Comparison of ENCODE assay signal across 8 mouse cellular contexts in genomic region chr7:132597251-132598041, GRCm38 (mm10). TPM values are rescaled to one million over a fixed set of nuclear protein-coding genes. Genes with fewer than 3 reads are reported as not detected.
DNase-seq lines count a peak whose midpoint lies in the region; ATAC-seq and TF ChIP-seq lines count a peak whose summit lies in the region.

No protein-coding gene starts in this region.

- H3K4me3 ChIP-seq in gastrocnemius, adult 2 months = peak overlapping the region; percentile 73
- H3K4me3 ChIP-seq in forebrain, embryonic 11.5 days (ENCODE audit: low read depth, low read length) = peak overlapping the region; percentile 38
- peak overlapping the region; percentile 43 for H3K4me3 ChIP-seq in midbrain, embryonic 16.5 days (ENCODE audit: low read depth, low read length)

- peak; percentile 69 for DNase-seq in gastrocnemius, adult 2 months
- DNase-seq in gastrocnemius, postnatal 25 days = no peak
- peak; percentile 62 for DNase-seq in ES-CJ7 (ENCODE audit: low read depth, low spot score)
- DNase-seq in forebrain, embryonic 11.5 days (ENCODE audit: low spot score) = peak; percentile 67
- DNase-seq in kidney, postnatal 14 days = peak; percentile 10
- DNase-seq in left cerebral cortex, adult 9 months (ENCODE audit: low spot score in 2 of 2) = no peak

- H3K36me3 ChIP-seq in forebrain, embryonic 11.5 days (ENCODE audit: control insufficient read depth, insufficient read depth, low read length) = no peaks in the 10 kb centered on the region
- H3K36me3 ChIP-seq in midbrain, embryonic 16.5 days (ENCODE audit: control insufficient read depth, insufficient read depth, low read length) = no peaks in the 10 kb centered on the region

- peak overlapping the region; percentile 35; the same call in 1 of the 2 replicates for H3K27ac ChIP-seq in gastrocnemius, adult 2 months
- no peak overlapping the region for H3K27ac ChIP-seq in forebrain, embryonic 11.5 days (ENCODE audit: low read depth, low read length)
- H3K27ac ChIP-seq in midbrain, embryonic 16.5 days (ENCODE audit: low read length) = no peak overlapping the region

- TF ChIP-seq CTCF in gastrocnemius, adult 2 months (IDR thresholded peaks at IDR 0.05) = no peak

- no peaks in the 10 kb centered on the region for H3K9me3 ChIP-seq in forebrain, embryonic 11.5 days (ENCODE audit: control insufficient read depth, low read length)
- H3K9me3 ChIP-seq in midbrain, embryonic 16.5 days (replicated peaks; ENCODE audit: control insufficient read depth, low read length, poor library complexity, severe bottlenecking) = no peaks in the 10 kb centered on the region

- H3K27me3 ChIP-seq in forebrain, embryonic 11.5 days (ENCODE audit: control insufficient read depth, insufficient read depth, low read length) = peaks cover 74% of the 10 kb centered on the region
- H3K27me3 ChIP-seq in midbrain, embryonic 16.5 days (ENCODE audit: control insufficient read depth, insufficient read depth, low read depth, low read length) = peaks cover 58% of the 10 kb centered on the region

- peaks cover 9% of the 10 kb centered on the region; the same call in 1 of the 2 replicates for H3K4me1 ChIP-seq in forebrain, embryonic 11.5 days (replicated peaks; ENCODE audit: control insufficient read depth, insufficient read depth, low read length)
- peaks cover 23% of the 10 kb centered on the region for H3K4me1 ChIP-seq in midbrain, embryonic 16.5 days (ENCODE audit: control insufficient read depth, insufficient read depth, low read length)

- intact Hi-C loops in gastrocnemius, adult 2 months (cut with DNase I) = no loop called here

- no peak for ATAC-seq in forebrain, embryonic 11.5 days (replicated peaks; ENCODE audit: low FRiP score)
- ATAC-seq in midbrain, embryonic 16.5 days = no peak
- no peak for ATAC-seq in erythroid progenitor cell, adult 5-6 weeks (replicated peaks; ENCODE audit: low FRiP score, poor library complexity, severe bottlenecking)

- H3K4me2 ChIP-seq in forebrain, embryonic 11.5 days (ENCODE audit: low read depth, low read length, severe bottlenecking) = peak overlapping the region; percentile 57
- H3K4me2 ChIP-seq in midbrain, embryonic 16.5 days (ENCODE audit: low read length) = peak overlapping the region; percentile 76

- under 1% methylated on average over 60 of the region's 60 CpGs for WGBS in forebrain, embryonic 11.5 days
- WGBS in midbrain, embryonic 16.5 days = under 1% methylated on average over 45 of the region's 60 CpGs

- 0 out of 2 replicates have a peak overlapping the region, but pooled peaks have one; percentile 17 for H3K9ac ChIP-seq in forebrain, embryonic 11.5 days (ENCODE audit: low read length)
- peak overlapping the region; percentile 49 for H3K9ac ChIP-seq in midbrain, embryonic 16.5 days (ENCODE audit: low read depth, low read length)

RNA-seq across cellular contexts. Expression of gene Nkx1-2, which starts 2.0 kb away (rescaled TPM):
- not detected for total RNA-seq in gastrocnemius, adult 2 months (2021)
- total RNA-seq in gastrocnemius, postnatal 25 days (2021) = not detected
- 0.36 TPM in 1 of 2 replicates, not detected in the other for polyA plus RNA-seq in forebrain, embryonic 11.5 days (2014; fragmentation: Nextera tagmentation; extraction: Ambion mirVana)
- polyA plus RNA-seq in midbrain, embryonic 16.5 days (2015; fragmentation: Nextera tagmentation; extraction: Ambion mirVana) = 0.38 and 0.40 TPM in 2 replicates
- total RNA-seq in erythroid progenitor cell, adult 5-6 weeks (2015; ENCODE audit: low replicate concordance) = not detected in 2 replicates
- not detected in 2 replicates for total RNA-seq in erythroid progenitor cell, adult 5-6 weeks (2017; ENCODE audit: low replicate concordance)

RNA-seq across cellular contexts. Expression of gene Lhpp, which starts 13.0 kb away (rescaled TPM):
- 10 to 100 TPM; 10.8 to 11.1 TPM for total RNA-seq in gastrocnemius, adult 2 months (2021)
- 10 to 100 TPM; 12.5 to 13.2 TPM for total RNA-seq in gastrocnemius, postnatal 25 days (2021)
- 12.7 and 15.1 TPM in 2 replicates for polyA plus RNA-seq in forebrain, embryonic 11.5 days (2014; fragmentation: Nextera tagmentation; extraction: Ambion mirVana)
- polyA plus RNA-seq in midbrain, embryonic 16.5 days (2015; fragmentation: Nextera tagmentation; extraction: Ambion mirVana) = 39.3 and 51.3 TPM in 2 replicates
- total RNA-seq in erythroid progenitor cell, adult 5-6 weeks (2015; ENCODE audit: low replicate concordance) = 1.7 and 2.5 TPM in 2 replicates
- 1.8 and 3.6 TPM in 2 replicates for total RNA-seq in erythroid progenitor cell, adult 5-6 weeks (2017; ENCODE audit: low replicate concordance)

RNA-seq across cellular contexts. Expression of gene Oat, which starts 21.2 kb away (rescaled TPM):
- total RNA-seq in gastrocnemius, adult 2 months (2021) = 100 to 1,000 TPM; 155 to 159 TPM
- 100 to 1,000 TPM; 156 TPM for total RNA-seq in gastrocnemius, postnatal 25 days (2021)
- 134 and 137 TPM in 2 replicates for polyA plus RNA-seq in forebrain, embryonic 11.5 days (2014; fragmentation: Nextera tagmentation; extraction: Ambion mirVana)
- polyA plus RNA-seq in midbrain, embryonic 16.5 days (2015; fragmentation: Nextera tagmentation; extraction: Ambion mirVana) = 87.8 and 106 TPM in 2 replicates
- total RNA-seq in erythroid progenitor cell, adult 5-6 weeks (2015; ENCODE audit: low replicate concordance) = 20.9 and 22.2 TPM in 2 replicates
- 18.5 and 23.5 TPM in 2 replicates for total RNA-seq in erythroid progenitor cell, adult 5-6 weeks (2017; ENCODE audit: low replicate concordance)

Comparison
In these comparisons a context has a peak if more than half of its experiments do, and no peak if none do; other contexts are left out.
1. DNase-seq: peak in gastrocnemius, adult 2 months (single experiment), ES-CJ7 (single experiment), forebrain, embryonic 11.5 days (single experiment) and kidney, postnatal 14 days (single experiment); none in gastrocnemius, postnatal 25 days (single experiment) and left cerebral cortex, adult 9 months (0 of 2).
2. RNA of gene Oat, which starts 21.2 kb away (total RNA-seq): 155 to 159 TPM in gastrocnemius, adult 2 months and 156 TPM in gastrocnemius, postnatal 25 days; 18.5 to 23.5 TPM in erythroid progenitor cell, adult 5-6 weeks; every median in the first group is over 4 times any median in the second.
3. Peak in every context shown above with its lines, with median percentiles within 50 percentile points of each other: H3K4me3 ChIP-seq.